In genomic region chr1:143776446-143777411, GRCm38 (mm10) we compare ENCODE assay signal across 8 mouse cellular contexts. TPM values are rescaled to one million over a fixed set of nuclear protein-coding genes. Genes with fewer than 3 reads are reported as not detected.
DNase-seq lines count a peak whose midpoint lies in the region; ATAC-seq lines count a peak whose summit lies in the region.

Trove2 (minus strand) TSS chr1:143777068.
Uchl5 (plus strand) TSS chr1:143777272.

- peak within 1 kb of the TSS; percentile 66 for H3K9ac ChIP-seq in intestine, embryonic 14.5 days (ENCODE audit: low read length)

- H3K4me3 ChIP-seq in intestine, embryonic 14.5 days (ENCODE audit: low read depth, low read length) = peak within 1 kb of the TSS; percentile 71

- peak within 1 kb of the TSS; percentile 64 for H3K27ac ChIP-seq in intestine, embryonic 14.5 days (ENCODE audit: low read depth)

- intact Hi-C loops in gastrocnemius, postnatal 14 days (cut with DNase I; ENCODE audit: low total_unique reads) = no loop called here
- intact Hi-C loops in left cerebral cortex, postnatal 14 days (cut with DNase I) = no loop called here

- ATAC-seq in intestine, embryonic 14.5 days (replicated peaks; ENCODE audit: low FRiP score, low TSS enrichment, low read depth) = peak; percentile 98

- peak within 1 kb of the TSS; percentile 70 for H3K4me2 ChIP-seq in intestine, embryonic 14.5 days (ENCODE audit: low read length)

- no peaks in the 10 kb centered on the region for H3K27me3 ChIP-seq in intestine, embryonic 14.5 days (replicated peaks; ENCODE audit: control insufficient read depth, insufficient read depth, low read length)

- peaks cover 10% of the 10 kb centered on the region for H3K4me1 ChIP-seq in intestine, embryonic 14.5 days (replicated peaks; ENCODE audit: control insufficient read depth, insufficient read depth, low read length)

- H3K36me3 ChIP-seq in intestine, embryonic 14.5 days (ENCODE audit: control insufficient read depth, insufficient read depth, low read length) = peaks cover 11% of the 10 kb centered on the region

- WGBS in intestine, embryonic 14.5 days = under 1% methylated on average over 69 of the region's 84 CpGs

- no peaks in the 10 kb centered on the region for H3K9me3 ChIP-seq in intestine, embryonic 14.5 days (ENCODE audit: control insufficient read depth, low read length)

- peak; percentile 98 to 99 for DNase-seq in adrenal gland, adult (ENCODE audit: inconsistent age in 2 of 2, low spot score in 1 of 2)
- peak; percentile 97 for DNase-seq in embryo, embryonic 10.5 days (ENCODE audit: low spot score)
- DNase-seq in gastrocnemius, postnatal 14 days = peak; percentile 98
- peak; percentile 99 for DNase-seq in intestine, embryonic 14.5 days (ENCODE audit: low spot score)
- peak; percentile 96 to 99 for DNase-seq in left cerebral cortex, postnatal 14 days (ENCODE audit: low spot score in 2 of 2)
- DNase-seq in mesoderm, embryonic 11.5 days (ENCODE audit: low read depth, low spot score) = peak; percentile 96
- peak; percentile 95 to 96 for DNase-seq in right cerebral cortex, postnatal 36 days (ENCODE audit: low spot score in 2 of 2)
- peak; percentile 98 for DNase-seq in yolk sac, embryonic 10.5 days (ENCODE audit: low spot score)

RNA-seq across cellular contexts. Expression of gene Trove2, which starts in this region (rescaled TPM):
- 1 to 10 TPM; 3.7 to 3.8 TPM for total RNA-seq in gastrocnemius, postnatal 14 days (2021)
- 13.8 and 15.0 TPM in 2 replicates for polyA plus RNA-seq in intestine, embryonic 14.5 days (2014; fragmentation: Nextera tagmentation; extraction: Ambion mirVana)
- 10 to 100 TPM; 26.7 to 27.7 TPM for total RNA-seq in left cerebral cortex, postnatal 14 days (2021)

RNA-seq across cellular contexts. Expression of gene Uchl5, which starts in this region (rescaled TPM):
- total RNA-seq in gastrocnemius, postnatal 14 days (2021) = 10 to 100 TPM; 21.3 to 25.9 TPM
- polyA plus RNA-seq in intestine, embryonic 14.5 days (2014; fragmentation: Nextera tagmentation; extraction: Ambion mirVana) = 75.3 and 81.8 TPM in 2 replicates
- total RNA-seq in left cerebral cortex, postnatal 14 days (2021) = 10 to 100 TPM; 35.5 to 36.2 TPM

Comparison
In these comparisons a context has a peak if more than half of its experiments do, and no peak if none do; other contexts are left out.
1. Peak in every context shown above with its lines: DNase-seq, ATAC-seq, H3K4me3 ChIP-seq and H3K27ac ChIP-seq.
2. RNA of gene Trove2 (total RNA-seq): 26.7 to 27.7 TPM in left cerebral cortex, postnatal 14 days; 3.7 to 3.8 TPM in gastrocnemius, postnatal 14 days; every median in the first group is over 4 times any median in the second.